Mouse (Mus musculus) erythroblast, embryonic 14.5 days (primary cell): ENCODE measurements around the gene Dus3l.

ENCODE experiments used
- GATA1 ChIP-seq: IDR thresholded peaks from 2 replicates; pipeline ENCODE4 v1.6.1; 2012; ENCODE audit warnings: low read length, inconsistent platforms, mixed read lengths
- TAL1 ChIP-seq: IDR thresholded peaks from 3 replicates; pipeline ENCODE4 v1.6.1; 2012; ENCODE audit warnings: low read length, inconsistent platforms, mixed read lengths

GRCm38 (mm10) chr17:56715360-56715759 is 49.2 kb upstream of the Dus3l start:
- TF ChIP-seq GATA1 (no peak), TAL1 (no peak)
